Mouse (Mus musculus) neural tube, embryonic 14.5 days (tissue): ENCODE measurements around the gene Scmh1. TPM values are rescaled to one million over a fixed set of nuclear protein-coding genes. Genes with fewer than 3 reads are reported as not detected.

Experiments
- ATAC-seq: fragments of 200-750 bp; cut with Nextera tagmentation; 2 replicates; pipeline ENCODE4 v1.8.0; 2017; ENCODE audit warnings: low read depth, mild to moderate bottlenecking, moderate TSS enrichment, moderate library complexity
- H3K27ac ChIP-seq: fragments of 300-500 bp; sonication (generic); 2 replicates; pipeline ENCODE4 v1.5.1; 2014; ENCODE audit warnings: low read depth, mild to moderate bottlenecking, control low read depth, low read length, moderate library complexity, mixed read lengths
- H3K27me3 ChIP-seq: fragments of 300-500 bp; sonication (generic); 2 replicates; pipeline ENCODE4 v1.6.1; 2014; ENCODE audit warnings: low read length; ENCODE audit not compliant: control insufficient read depth, insufficient read depth
- H3K36me3 ChIP-seq: fragments of 300-500 bp; sonication (generic); 2 replicates; pipeline ENCODE4 v1.6.1; 2014; ENCODE audit warnings: low read length, mixed read lengths; ENCODE audit not compliant: control insufficient read depth, insufficient read depth
- H3K4me1 ChIP-seq: fragments of 300-500 bp; sonication (generic); 2 replicates; pipeline ENCODE4 v1.6.1; 2014; ENCODE audit warnings: low read length; ENCODE audit not compliant: control insufficient read depth, insufficient read depth
- H3K4me2 ChIP-seq: fragments of 300-500 bp; sonication (generic); 2 replicates; pipeline ENCODE4 v1.6.1; 2014; ENCODE audit warnings: mild to moderate bottlenecking, low read depth, low read length, control low read depth
- H3K4me3 ChIP-seq: fragments of 300-500 bp; sonication (generic); 2 replicates; pipeline ENCODE4 v1.5.1; 2014; ENCODE audit warnings: low read depth, low read length, control low read depth, mixed read lengths
- H3K9ac ChIP-seq: fragments of 300-500 bp; sonication (generic); replicated peaks from 2 replicates; pipeline ENCODE4 v1.6.1; 2014; ENCODE audit warnings: low read depth, mild to moderate bottlenecking, control low read depth, low read length, mixed read lengths
- H3K9me3 ChIP-seq: fragments of 300-500 bp; sonication (generic); 2 replicates; pipeline ENCODE4 v1.6.1; 2016; ENCODE audit warnings: low read length; ENCODE audit not compliant: control insufficient read depth
- WGBS: fragments of 180-500 bp; shearing (Covaris S2); extraction: QIAGEN DNeasy Blood & Tissue Kit; methylation state at CpG from one replicate; pipeline ENCODE4 v1.1.7; 2014; 5-methylcytosine and 5-hydroxymethylcytosine counted together
- polyA plus RNA-seq: library from polyadenylated mRNA; unstranded; fragments of >200 nt; fragmentation: Nextera tagmentation; extraction: Ambion mirVana; gene quantifications from 2 replicates; pipeline ENCODE4 v1.2.1, GENCODE M21; 2014

The Scmh1 gene
- polyA plus RNA-seq, result 90.8 and 94.6 TPM in 2 replicates

GRCm38 (mm10) chr4:120405144-120405805, at the start of gene Scmh1:
Gene Scmh1, plus strand, starts transcription at chr4:120405281.
- no peaks in the 10 kb centered on the region for H3K27me3 ChIP-seq
- H3K27ac ChIP-seq, result peak within 1 kb of the TSS; percentile 92
- H3K36me3 ChIP-seq, result no peaks in the 10 kb centered on the region
- peak within 1 kb of the TSS; percentile 98 for H3K4me3 ChIP-seq
- peak within 1 kb of the TSS; percentile 61 for H3K4me2 ChIP-seq
- WGBS, result under 1% methylated on average over 48 of the region's 102 CpGs
- peak within 1 kb of the TSS; percentile 98 for H3K9ac ChIP-seq
- ATAC-seq, result peak; percentile 91
- H3K9me3 ChIP-seq, result no peaks in the 10 kb centered on the region
- H3K4me1 ChIP-seq, result peaks cover 12% of the 10 kb centered on the region; the same call in 1 of the 2 replicates

- Histone ChIP-seq H3K4me3 (no peak overlapping the region), H3K27ac (peak overlapping the region; percentile 55), H3K4me2 (no peak overlapping the region), H3K9me3 (no peaks in the 10 kb centered on the region), H3K4me1 (peaks cover 9% of the 10 kb centered on the region), H3K9ac (peak overlapping the region; percentile 21; the same call in 1 of the 2 replicates), H3K27me3 (no peaks in the 10 kb centered on the region), H3K36me3 (no peaks in the 10 kb centered on the region)
- peak; percentile 64; the same call in 1 of the 2 replicates for ATAC-seq
- WGBS, result 8% methylated on average over 8 of the region's 8 CpGs
Measured at GRCm38 (mm10) chr4:120360011-120360521, 45.0 kb upstream of the Scmh1 start.

- no peak overlapping the region; the same call in 1 of the 2 replicates for H3K4me2 ChIP-seq
- no peak overlapping the region for H3K4me3 ChIP-seq
- no peak overlapping the region for H3K9ac ChIP-seq
- ATAC-seq, result peak; percentile 55
- H3K4me1 ChIP-seq, result peaks cover 18% of the 10 kb centered on the region
- no peaks in the 10 kb centered on the region for H3K36me3 ChIP-seq
- H3K9me3 ChIP-seq, result no peaks in the 10 kb centered on the region
- H3K27me3 ChIP-seq, result no peaks in the 10 kb centered on the region
- H3K27ac ChIP-seq, result no peak overlapping the region
- WGBS, result 0% methylated on average over 3 of the region's 3 CpGs
Measured at GRCm38 (mm10) chr4:120364729-120365128, 40.4 kb upstream of the Scmh1 start.

GRCm38 (mm10) chr4:120365456-120365855, 39.6 kb upstream of the Scmh1 start:
- Histone ChIP-seq H3K4me2 (no peak overlapping the region), H3K9ac (no peak overlapping the region), H3K27ac (no peak overlapping the region), H3K27me3 (no peaks in the 10 kb centered on the region), H3K9me3 (no peaks in the 10 kb centered on the region), H3K36me3 (no peaks in the 10 kb centered on the region), H3K4me1 (peaks cover 26% of the 10 kb centered on the region), H3K4me3 (no peak overlapping the region)
- no peak for ATAC-seq
- 27% methylated on average over 5 of the region's 5 CpGs for WGBS

GRCm38 (mm10) chr4:120368031-120368430, 37.0 kb upstream of the Scmh1 start:
- Histone ChIP-seq H3K9ac (no peak overlapping the region), H3K9me3 (no peaks in the 10 kb centered on the region), H3K36me3 (no peaks in the 10 kb centered on the region), H3K27me3 (no peaks in the 10 kb centered on the region), H3K4me3 (no peak overlapping the region), H3K4me2 (no peak overlapping the region), H3K4me1 (peaks cover 27% of the 10 kb centered on the region), H3K27ac (no peak overlapping the region)
- 86% methylated on average over 2 of the region's 2 CpGs for WGBS
- no peak for ATAC-seq

- Histone ChIP-seq H3K27ac (no peak overlapping the region), H3K36me3 (no peaks in the 10 kb centered on the region), H3K9me3 (no peaks in the 10 kb centered on the region), H3K27me3 (no peaks in the 10 kb centered on the region), H3K9ac (no peak overlapping the region), H3K4me1 (peaks cover 30% of the 10 kb centered on the region), H3K4me2 (no peak overlapping the region), H3K4me3 (no peak overlapping the region)
- 13% methylated on average over 4 of the region's 4 CpGs for WGBS
- no peak for ATAC-seq
Measured at GRCm38 (mm10) chr4:120368663-120369062, 36.4 kb upstream of the Scmh1 start.

GRCm38 (mm10) chr4:120369156-120369555, 35.9 kb upstream of the Scmh1 start:
- Histone ChIP-seq H3K4me3 (no peak overlapping the region), H3K27ac (0 out of 2 replicates have a peak overlapping the region, but pooled peaks have one; percentile 53), H3K4me1 (peaks cover 30% of the 10 kb centered on the region), H3K36me3 (no peaks in the 10 kb centered on the region), H3K4me2 (no peak overlapping the region), H3K27me3 (no peaks in the 10 kb centered on the region), H3K9ac (no peak overlapping the region), H3K9me3 (no peaks in the 10 kb centered on the region)
- 28% methylated on average over 2 of the region's 2 CpGs for WGBS
- ATAC-seq, result no peak

GRCm38 (mm10) chr4:120369861-120370366, 35.2 kb upstream of the Scmh1 start:
- peak; percentile 70; the same call in 1 of the 2 replicates for ATAC-seq
- H3K9me3 ChIP-seq, result no peaks in the 10 kb centered on the region
- no peak overlapping the region for H3K4me3 ChIP-seq
- no peaks in the 10 kb centered on the region for H3K36me3 ChIP-seq
- H3K4me2 ChIP-seq, result peak overlapping the region; percentile 23; the same call in 1 of the 2 replicates
- peaks cover 23% of the 10 kb centered on the region for H3K4me1 ChIP-seq
- 0 out of 2 replicates have a peak overlapping the region, but pooled peaks have one; percentile 12 for H3K27ac ChIP-seq
- H3K9ac ChIP-seq, result no peak overlapping the region
- WGBS, result 8% methylated on average over 10 of the region's 10 CpGs
- no peaks in the 10 kb centered on the region for H3K27me3 ChIP-seq

- no peak overlapping the region for H3K9ac ChIP-seq
- ATAC-seq, result no peak
- WGBS, result 67% methylated on average over 3 of the region's 3 CpGs
Measured at GRCm38 (mm10) chr4:120372838-120373237, 32.2 kb upstream of the Scmh1 start.

More at GRCm38 (mm10) chr4:120372838-120373237, 32.2 kb upstream of the Scmh1 start:
- no peak overlapping the region for H3K27ac ChIP-seq
- no peak overlapping the region for H3K4me3 ChIP-seq
- no peaks in the 10 kb centered on the region for H3K36me3 ChIP-seq
- H3K9me3 ChIP-seq, result no peaks in the 10 kb centered on the region
- H3K27me3 ChIP-seq, result no peaks in the 10 kb centered on the region
- no peak overlapping the region for H3K4me2 ChIP-seq
- peaks cover 15% of the 10 kb centered on the region for H3K4me1 ChIP-seq
